8 mouse cellular contexts compared by ENCODE assay signal in the genomic region with DNA sequence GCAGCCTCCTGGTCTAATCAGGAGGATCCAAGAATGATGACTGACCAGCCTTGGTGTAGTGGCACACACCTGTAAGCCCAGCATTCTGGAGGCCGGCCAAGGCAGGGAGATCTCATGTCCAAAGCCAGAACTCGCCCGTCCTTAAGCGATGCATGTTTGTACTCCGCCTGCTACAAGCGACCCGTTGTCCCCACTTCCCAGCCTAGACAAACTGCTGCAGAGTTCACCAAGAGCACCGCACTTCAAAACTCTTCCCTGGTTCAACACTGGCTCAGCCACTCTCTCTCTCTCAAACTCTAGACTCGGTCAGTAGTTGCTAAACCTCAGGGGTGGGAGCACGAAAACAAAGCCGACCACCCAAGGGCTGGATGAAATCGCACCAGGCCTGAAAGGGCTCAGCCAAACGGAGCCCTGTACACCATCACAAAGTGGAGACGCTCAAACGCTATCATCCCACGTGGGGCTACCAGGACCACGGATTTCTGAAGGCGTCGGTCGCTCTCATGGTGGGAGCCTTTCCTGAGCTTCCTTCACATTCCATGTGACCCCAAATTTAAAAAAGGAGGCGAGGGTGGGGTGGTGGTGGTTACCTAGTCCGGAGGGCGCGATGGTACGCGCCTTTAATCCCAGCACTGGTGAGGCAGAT. TPM values are rescaled to one million over a fixed set of nuclear protein-coding genes. Genes with fewer than 3 reads are reported as not detected.
DNase-seq lines count a peak whose midpoint lies in the region; ATAC-seq and TF ChIP-seq lines count a peak whose summit lies in the region.

No protein-coding gene starts in this region.

- peak overlapping the region; percentile 95 for H3K4me2 ChIP-seq in heart, embryonic 13.5 days
- peak overlapping the region; percentile 99 for H3K4me2 ChIP-seq in hindbrain, postnatal 0 days (ENCODE audit: low read depth, low read length)
- H3K4me2 ChIP-seq in liver, embryonic 15.5 days = peak overlapping the region; percentile 94

- H3K27ac ChIP-seq in heart, embryonic 13.5 days (replicated peaks) = peak overlapping the region; percentile 93
- H3K27ac ChIP-seq in ES-Bruce4 (ENCODE audit: insufficient read depth, low read length) = no peak overlapping the region
- peak overlapping the region; percentile 91; the same call in 1 of the 2 replicates for H3K27ac ChIP-seq in hindbrain, postnatal 0 days
- H3K27ac ChIP-seq in liver, embryonic 15.5 days (replicated peaks) = peak overlapping the region; percentile 89
- peak overlapping the region; percentile 95 for H3K27ac ChIP-seq in testis, adult 2 months (ENCODE audit: control insufficient read depth, insufficient read depth, low read depth, low read length)

- no peak for DNase-seq in heart, adult 8-10 months (ENCODE audit: low spot score)
- DNase-seq in embryo, embryonic 10.5 days (ENCODE audit: low spot score) = peak; percentile 31
- DNase-seq in hindbrain, postnatal 0 days (ENCODE audit: low spot score) = peak; percentile 15
- no peak for DNase-seq in thymus, postnatal 36 days

- H3K36me3 ChIP-seq in heart, embryonic 13.5 days = peaks cover 17% of the 10 kb centered on the region
- peaks cover 23% of the 10 kb centered on the region for H3K36me3 ChIP-seq in ES-Bruce4 (ENCODE audit: control insufficient read depth, insufficient read depth, low read length, poor library complexity, severe bottlenecking)
- peaks cover 11% of the 10 kb centered on the region; the same call in 1 of the 2 replicates for H3K36me3 ChIP-seq in hindbrain, postnatal 0 days (ENCODE audit: insufficient read depth, low read length)
- H3K36me3 ChIP-seq in liver, embryonic 15.5 days (replicated peaks) = peaks cover 20% of the 10 kb centered on the region
- 0 out of 2 replicates have a peak, but pooled peaks cover 2% of the 10 kb centered on the region for H3K36me3 ChIP-seq in testis, adult 2 months (ENCODE audit: control insufficient read depth, insufficient read depth, low read length)

- 3% methylated on average over 26 of the region's 26 CpGs for WGBS in heart, embryonic 13.5 days
- WGBS in hindbrain, postnatal 0 days = 5% methylated on average over 26 of the region's 26 CpGs
- 1% methylated on average over 26 of the region's 26 CpGs for WGBS in liver, embryonic 15.5 days (ENCODE audit: insufficient replicate concordance)

- peaks cover 20% of the 10 kb centered on the region for H3K4me1 ChIP-seq in heart, embryonic 13.5 days
- H3K4me1 ChIP-seq in ES-Bruce4 (ENCODE audit: control insufficient read depth, insufficient read depth, low read length) = peaks cover 2% of the 10 kb centered on the region
- peaks cover 11% of the 10 kb centered on the region for H3K4me1 ChIP-seq in hindbrain, postnatal 0 days (ENCODE audit: insufficient read depth, low read length)
- H3K4me1 ChIP-seq in liver, embryonic 15.5 days (replicated peaks) = peaks cover 36% of the 10 kb centered on the region
- peaks cover 7% of the 10 kb centered on the region for H3K4me1 ChIP-seq in testis, adult 2 months (ENCODE audit: control insufficient read depth, insufficient read depth, low read length)

- ATAC-seq in heart, embryonic 13.5 days (ENCODE audit: extremely low read depth, insufficient number of reproducible peaks, low FRiP score, low TSS enrichment) = no peak
- ATAC-seq in hindbrain, postnatal 0 days = peak; percentile 39; the same call in 1 of the 2 replicates
- ATAC-seq in liver, embryonic 15.5 days (ENCODE audit: insufficient read depth) = peak; percentile 37

- H3K27me3 ChIP-seq in heart, embryonic 13.5 days (replicated peaks) = peaks cover 24% of the 10 kb centered on the region
- H3K27me3 ChIP-seq in ES-Bruce4 (ENCODE audit: control insufficient read depth, insufficient read depth, low read length, poor library complexity, severe bottlenecking) = no peaks in the 10 kb centered on the region
- no peaks in the 10 kb centered on the region for H3K27me3 ChIP-seq in hindbrain, postnatal 0 days (ENCODE audit: insufficient read depth, low read length)
- H3K27me3 ChIP-seq in liver, embryonic 15.5 days = peaks cover 20% of the 10 kb centered on the region
- no peaks in the 10 kb centered on the region for H3K27me3 ChIP-seq in testis, adult 2 months (ENCODE audit: control insufficient read depth, insufficient read depth, low read length)

- H3K9ac ChIP-seq in heart, embryonic 13.5 days = peak overlapping the region; percentile 97
- H3K9ac ChIP-seq in ES-Bruce4 (ENCODE audit: low read depth, poor library complexity, severe bottlenecking) = peak overlapping the region; percentile 93
- H3K9ac ChIP-seq in hindbrain, postnatal 0 days (replicated peaks; ENCODE audit: low read length) = peak overlapping the region; percentile 95
- peak overlapping the region; percentile 95 for H3K9ac ChIP-seq in liver, embryonic 15.5 days

- peak overlapping the region; percentile 100 for H3K4me3 ChIP-seq in heart, embryonic 13.5 days
- peak overlapping the region; percentile 95 for H3K4me3 ChIP-seq in ES-Bruce4 (ENCODE audit: low read depth, low read length)
- H3K4me3 ChIP-seq in hindbrain, postnatal 0 days (ENCODE audit: low read length) = peak overlapping the region; percentile 100
- peak overlapping the region; percentile 94 for H3K4me3 ChIP-seq in liver, embryonic 15.5 days (replicated peaks)
- peak overlapping the region; percentile 95 for H3K4me3 ChIP-seq in testis, adult 2 months (ENCODE audit: control insufficient read depth, low read depth, low read length)

- H3K9me3 ChIP-seq in heart, embryonic 13.5 days = no peaks in the 10 kb centered on the region
- H3K9me3 ChIP-seq in ES-Bruce4 (replicated peaks; ENCODE audit: control insufficient read depth, insufficient read depth, low read length, poor library complexity, severe bottlenecking) = no peaks in the 10 kb centered on the region
- no peaks in the 10 kb centered on the region for H3K9me3 ChIP-seq in hindbrain, postnatal 0 days (ENCODE audit: low read length)
- no peaks in the 10 kb centered on the region for H3K9me3 ChIP-seq in liver, embryonic 15.5 days (replicated peaks)

- no peak for TF ChIP-seq EP300 in ES-Bruce4 (IDR thresholded peaks at IDR 0.05; ENCODE audit: insufficient read depth, low read depth, low read length)

- TF ChIP-seq CTCF in ES-Bruce4 (IDR thresholded peaks at IDR 0.05; ENCODE audit: low read depth, low read length) = no peak
- TF ChIP-seq CTCF in hindbrain, postnatal 0 days (IDR thresholded peaks at IDR 0.05; ENCODE audit: low read depth) = no peak
- TF ChIP-seq CTCF in testis, adult 2 months (IDR thresholded peaks at IDR 0.05; ENCODE audit: control insufficient read depth, insufficient read depth, insufficient replicate concordance, low read depth, low read length) = no peak

- TF ChIP-seq POLR2A in ES-Bruce4 (IDR thresholded peaks at IDR 0.05; ENCODE audit: insufficient read depth, low read length) = no peak
- no peak for TF ChIP-seq POLR2A in testis, adult 2 months (IDR thresholded peaks at IDR 0.05; ENCODE audit: control insufficient read depth, low read depth, low read length)

RNA-seq across cellular contexts. Expression of a gene that starts 1.0 kb away (rescaled TPM):
- 167 and 192 TPM in 2 replicates for polyA plus RNA-seq in heart, embryonic 13.5 days (2015; fragmentation: Nextera tagmentation; extraction: Ambion mirVana)
- total RNA-seq in heart, adult 8-10 months (2022) = 10 to 100 TPM; 43.0 to 55.5 (median 51.3) TPM
- polyA plus RNA-seq in ES-Bruce4 (2011; ENCODE audit: insufficient read depth, insufficient read length, low read depth, missing spikeins) = 271 and 279 TPM in 2 replicates
- total RNA-seq in hindbrain, postnatal 0 days (2014; rRNA removed) = 222 and 236 TPM in 2 replicates
- 249 and 255 TPM in 2 replicates for polyA plus RNA-seq in hindbrain, postnatal 0 days (2015; fragmentation: Nextera tagmentation; extraction: Ambion mirVana)
- polyA plus RNA-seq in liver, embryonic 15.5 days (2015; fragmentation: Nextera tagmentation; extraction: Ambion mirVana) = 146 and 148 TPM in 2 replicates
- 68.8 and 72.0 TPM in 2 replicates for polyA plus RNA-seq in testis, adult 2 months (2012; rRNA removed)

RNA-seq across cellular contexts. Expression of a gene that starts 12.6 kb away (rescaled TPM):
- polyA plus RNA-seq in heart, embryonic 13.5 days (2015; fragmentation: Nextera tagmentation; extraction: Ambion mirVana) = not detected in 2 replicates
- not detected for total RNA-seq in heart, adult 8-10 months (2022)
- not detected in 2 replicates for polyA plus RNA-seq in ES-Bruce4 (2011; ENCODE audit: insufficient read depth, insufficient read length, low read depth, missing spikeins)
- not detected in 2 replicates for total RNA-seq in hindbrain, postnatal 0 days (2014; rRNA removed)
- polyA plus RNA-seq in hindbrain, postnatal 0 days (2015; fragmentation: Nextera tagmentation; extraction: Ambion mirVana) = not detected in 2 replicates
- not detected in 2 replicates for polyA plus RNA-seq in liver, embryonic 15.5 days (2015; fragmentation: Nextera tagmentation; extraction: Ambion mirVana)
- polyA plus RNA-seq in testis, adult 2 months (2012; rRNA removed) = 86.7 and 90.3 TPM in 2 replicates

RNA-seq across cellular contexts. Expression of a gene that starts 12.7 kb away (rescaled TPM):
- polyA plus RNA-seq in heart, embryonic 13.5 days (2015; fragmentation: Nextera tagmentation; extraction: Ambion mirVana) = 19.1 and 20.0 TPM in 2 replicates
- total RNA-seq in heart, adult 8-10 months (2022) = 10 to 100 TPM; 19.5 to 33.9 (median 28.2) TPM
- 45.4 and 45.9 TPM in 2 replicates for polyA plus RNA-seq in ES-Bruce4 (2011; ENCODE audit: insufficient read depth, insufficient read length, low read depth, missing spikeins)
- 29.9 and 32.1 TPM in 2 replicates for total RNA-seq in hindbrain, postnatal 0 days (2014; rRNA removed)
- 44.1 and 45.3 TPM in 2 replicates for polyA plus RNA-seq in hindbrain, postnatal 0 days (2015; fragmentation: Nextera tagmentation; extraction: Ambion mirVana)
- polyA plus RNA-seq in liver, embryonic 15.5 days (2015; fragmentation: Nextera tagmentation; extraction: Ambion mirVana) = 10.3 and 11.8 TPM in 2 replicates
- 646 and 682 TPM in 2 replicates for polyA plus RNA-seq in testis, adult 2 months (2012; rRNA removed)

RNA-seq across cellular contexts. Expression of a gene that starts 23.4 kb away (rescaled TPM):
- not detected in 2 replicates for polyA plus RNA-seq in heart, embryonic 13.5 days (2015; fragmentation: Nextera tagmentation; extraction: Ambion mirVana)
- not detected for total RNA-seq in heart, adult 8-10 months (2022)
- polyA plus RNA-seq in ES-Bruce4 (2011; ENCODE audit: insufficient read depth, insufficient read length, low read depth, missing spikeins) = 0.23 TPM in 1 of 2 replicates, not detected in the other
- 0.21 TPM in 1 of 2 replicates, not detected in the other for total RNA-seq in hindbrain, postnatal 0 days (2014; rRNA removed)
- polyA plus RNA-seq in hindbrain, postnatal 0 days (2015; fragmentation: Nextera tagmentation; extraction: Ambion mirVana) = 0.11 and 0.24 TPM in 2 replicates
- not detected in 2 replicates for polyA plus RNA-seq in liver, embryonic 15.5 days (2015; fragmentation: Nextera tagmentation; extraction: Ambion mirVana)
- 8.2 and 10.3 TPM in 2 replicates for polyA plus RNA-seq in testis, adult 2 months (2012; rRNA removed)

RNA-seq across cellular contexts. Expression of a gene that starts 58.7 kb away (rescaled TPM):
- 71.3 and 72.9 TPM in 2 replicates for polyA plus RNA-seq in heart, embryonic 13.5 days (2015; fragmentation: Nextera tagmentation; extraction: Ambion mirVana)
- total RNA-seq in heart, adult 8-10 months (2022) = 10 to 100 TPM; 20.9 to 28.1 (median 26.8) TPM
- polyA plus RNA-seq in ES-Bruce4 (2011; ENCODE audit: insufficient read depth, insufficient read length, low read depth, missing spikeins) = 98.6 and 131 TPM in 2 replicates
- 18.5 and 20.1 TPM in 2 replicates for total RNA-seq in hindbrain, postnatal 0 days (2014; rRNA removed)
- polyA plus RNA-seq in hindbrain, postnatal 0 days (2015; fragmentation: Nextera tagmentation; extraction: Ambion mirVana) = 30.9 and 35.3 TPM in 2 replicates
- polyA plus RNA-seq in liver, embryonic 15.5 days (2015; fragmentation: Nextera tagmentation; extraction: Ambion mirVana) = 50.2 and 51.8 TPM in 2 replicates
- polyA plus RNA-seq in testis, adult 2 months (2012; rRNA removed) = 16.7 and 20.4 TPM in 2 replicates

Comparison
In these comparisons a context has a peak if more than half of its experiments do, and no peak if none do; other contexts are left out.
1. DNase-seq: peak in embryo, embryonic 10.5 days (single experiment) and hindbrain, postnatal 0 days (single experiment); none in heart, adult 8-10 months (single experiment) and thymus, postnatal 36 days (0 of 2).
2. RNA of a gene that starts 12.6 kb away (polyA plus RNA-seq): 86.7 to 90.3 TPM in testis, adult 2 months; not detected in heart, embryonic 13.5 days, not detected in ES-Bruce4, not detected in hindbrain, postnatal 0 days and not detected in liver, embryonic 15.5 days; every median in the first group is over 10 times any median in the second.
3. RNA of a gene that starts 12.7 kb away (polyA plus RNA-seq): 646 to 682 TPM in testis, adult 2 months; 45.4 to 45.9 TPM in ES-Bruce4, 44.1 to 45.3 TPM in hindbrain, postnatal 0 days, 19.1 to 20.0 TPM in heart, embryonic 13.5 days and 10.3 to 11.8 TPM in liver, embryonic 15.5 days; every median in the first group is over 10 times any median in the second.
4. Peak in every context shown above with its lines, with median percentiles within 50 percentile points of each other: H3K4me2 ChIP-seq, H3K4me3 ChIP-seq and H3K9ac ChIP-seq.